Mouse (Mus musculus): Measurements from ENCODE around the gene 4921511M17Rik.
"Not testable (repeated sequence)": the region's sequence is repeated elsewhere in the genome, so short reads cannot be mapped to it uniquely, and the experiment has no call there.

4921511M17Rik gene

DNA sequence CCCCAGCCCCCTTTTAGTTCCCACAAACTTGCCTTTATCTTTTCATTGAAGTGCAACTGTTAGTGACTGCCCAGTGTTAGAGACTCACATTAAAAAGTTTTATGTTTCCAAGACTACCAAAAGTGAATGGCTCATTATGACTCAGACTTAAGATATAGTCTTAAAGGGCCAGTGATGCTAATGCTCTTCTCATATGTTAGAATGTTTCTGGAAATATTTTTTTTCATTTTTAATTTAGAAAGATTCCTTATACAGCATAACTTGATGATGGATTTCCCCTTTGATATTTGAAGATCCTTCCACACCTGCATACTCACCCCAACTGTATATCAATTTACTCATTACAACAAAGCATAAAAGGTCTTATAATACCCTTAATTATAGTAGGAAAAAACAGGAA lies at the start of gene 4921511M17Rik:
TSS of gene 4921511M17Rik (minus strand) at position 101 of the 400 bp plus-strand sequence.
- DNase-seq (ENCODE audit: low read depth, low spot score): not testable (repeated sequence)

GRCm38 (mm10) chrX:154054939-154055338 lies 21.3 kb upstream of the 4921511M17Rik start, which contains the start of gene Gm10057:
TSS of gene Gm10057 (minus strand) at chrX:154055039.
- not testable (repeated sequence) for DNase-seq (ENCODE audit: low read depth, low spot score)

DNA sequence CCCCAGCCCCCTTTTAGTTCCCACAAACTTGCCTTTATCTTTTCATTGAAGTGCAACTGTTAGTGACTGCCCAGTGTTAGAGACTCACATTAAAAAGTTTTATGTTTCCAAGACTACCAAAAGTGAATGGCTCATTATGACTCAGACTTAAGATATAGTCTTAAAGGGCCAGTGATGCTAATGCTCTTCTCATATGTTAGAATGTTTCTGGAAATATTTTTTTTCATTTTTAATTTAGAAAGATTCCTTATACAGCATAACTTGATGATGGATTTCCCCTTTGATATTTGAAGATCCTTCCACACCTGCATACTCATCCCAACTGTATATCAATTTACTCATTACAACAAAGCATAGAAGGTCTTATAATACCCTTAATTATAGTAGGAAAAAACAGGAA lies 21.1 kb downstream of the 4921511M17Rik start, which contains the start of gene Samt1:
TSS of gene Samt1 (minus strand) at position 101 of the 400 bp plus-strand sequence.
- not testable (repeated sequence) for DNase-seq (ENCODE audit: low read depth, low spot score)

GRCm38 (mm10) chrX:153976914-153977313 lies 56.7 kb downstream of the 4921511M17Rik start:
- DNase-seq (ENCODE audit: low read depth, low spot score): not testable (repeated sequence)

- not testable (repeated sequence) for DNase-seq (ENCODE audit: low read depth, low spot score)
Measured at GRCm38 (mm10) chrX:153976467-153976866, 57.2 kb downstream of the 4921511M17Rik start.

DNA sequence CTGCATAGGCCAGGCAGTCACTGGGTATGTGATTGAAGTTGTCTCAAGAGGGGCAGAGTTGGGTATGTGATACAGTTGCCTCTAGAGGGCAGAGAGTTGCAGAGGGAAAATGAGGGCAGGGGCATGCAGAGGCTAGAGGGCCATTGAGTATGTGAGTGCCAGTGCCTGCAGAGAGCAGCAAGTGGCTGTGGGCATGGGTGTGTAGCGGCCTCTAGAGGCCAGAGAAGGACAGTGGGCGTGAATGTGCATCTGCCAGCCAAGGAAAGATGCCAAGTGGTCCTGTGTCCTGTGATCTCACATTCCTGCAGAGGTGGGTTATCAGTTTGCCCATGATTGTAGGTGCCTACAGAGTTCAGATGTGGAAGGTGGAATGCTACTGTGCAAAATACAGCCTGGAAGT lies 59.2 kb downstream of the 4921511M17Rik start:
- no peak for DNase-seq (ENCODE audit: low read depth, low spot score)
